Mouse (Mus musculus): ENCODE results near the gene Itga8. TPM values are rescaled to one million over a fixed set of nuclear protein-coding genes. Genes with fewer than 3 reads are reported as not detected.

Gene Itga8
- 8.1 and 8.9 TPM in 2 replicates for polyA plus RNA-seq (2014; fragmentation: Nextera tagmentation; extraction: Ambion mirVana)

DNA sequence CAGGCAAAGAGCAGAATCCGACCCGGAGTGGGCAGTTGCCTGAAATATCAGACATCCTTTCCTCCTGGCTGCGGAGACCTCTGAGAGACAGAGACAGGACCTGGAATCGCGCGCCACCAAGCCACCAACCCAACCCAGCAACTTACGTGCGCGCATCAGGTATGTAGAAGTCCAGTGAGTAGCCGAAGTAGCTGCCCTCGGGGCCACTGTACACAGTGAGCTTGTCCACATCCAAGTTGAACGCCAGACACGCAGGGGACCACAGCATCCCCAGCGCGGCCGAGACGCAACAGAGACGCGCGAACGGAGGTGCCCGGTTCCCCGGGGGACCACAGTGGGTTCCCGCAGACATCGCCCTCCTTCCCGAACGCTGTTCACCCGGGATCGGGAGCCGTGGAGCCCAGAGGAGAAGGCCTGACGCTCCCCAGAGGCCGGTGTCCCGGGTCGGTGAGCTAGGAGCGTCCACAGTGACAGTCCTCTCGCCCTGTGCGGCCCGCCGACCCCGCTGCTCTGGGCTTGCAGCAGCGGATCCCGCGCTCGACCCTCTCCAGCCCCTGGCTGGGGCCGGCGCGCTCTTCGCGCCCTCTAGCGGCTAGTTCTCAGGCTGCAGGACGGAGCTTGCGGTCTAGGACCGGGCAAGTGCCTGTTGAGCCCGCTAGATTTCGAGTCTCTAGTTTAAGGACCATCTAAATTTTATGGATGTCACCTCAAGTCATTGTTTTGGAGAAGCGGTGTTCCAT is at the start of gene Itga8:
Gene Itga8, minus strand, starts transcription at position 492 of the 740 bp plus-strand sequence.
- Histone ChIP-seq H3K36me3 (ENCODE audit: control insufficient read depth, insufficient read depth, low read length) (no peaks in the 10 kb centered on the region), H3K9me3 (ENCODE audit: control insufficient read depth, low read length) (no peaks in the 10 kb centered on the region), H3K27ac (ENCODE audit: low read depth, low read length) (0 out of 2 replicates have a peak within 1 kb of the TSS, but pooled peaks have one; percentile 13), H3K4me1 (replicated peaks; ENCODE audit: control insufficient read depth, insufficient read depth, low read length) (no peaks in the 10 kb centered on the region), H3K4me2 (peak within 1 kb of the TSS; percentile 96), H3K27me3 (replicated peaks; ENCODE audit: control insufficient read depth, insufficient read depth, low read length) (peaks cover 20% of the 10 kb centered on the region), H3K9ac (ENCODE audit: low read depth, low read length) (peak within 1 kb of the TSS; percentile 62), H3K4me3 (ENCODE audit: low read depth, low read length) (peak within 1 kb of the TSS; percentile 68)
- peak; percentile 82 for DNase-seq (ENCODE audit: low spot score)
- 2% methylated on average over 54 of the region's 56 CpGs for WGBS
- ATAC-seq (replicated peaks; ENCODE audit: low FRiP score), result peak; percentile 94

GRCm38 (mm10) chr2:12348914-12349313 is 47.2 kb upstream of the Itga8 start:
- no peak overlapping the region for H3K4me3 ChIP-seq (ENCODE audit: low read depth, low read length)
- H3K27me3 ChIP-seq (replicated peaks; ENCODE audit: control insufficient read depth, insufficient read depth, low read length), result no peaks in the 10 kb centered on the region
- no peak overlapping the region for H3K9ac ChIP-seq (ENCODE audit: low read depth, low read length)
- 69% methylated on average over 2 of the region's 2 CpGs for WGBS
- H3K36me3 ChIP-seq (ENCODE audit: control insufficient read depth, insufficient read depth, low read length), result peaks cover 2% of the 10 kb centered on the region; the same call in 1 of the 2 replicates
- H3K9me3 ChIP-seq (ENCODE audit: control insufficient read depth, low read length), result no peaks in the 10 kb centered on the region
- H3K4me1 ChIP-seq (replicated peaks; ENCODE audit: control insufficient read depth, insufficient read depth, low read length), result no peaks in the 10 kb centered on the region
- ATAC-seq (replicated peaks; ENCODE audit: low FRiP score), result no peak
- no peak overlapping the region for H3K4me2 ChIP-seq
- no peak for DNase-seq (ENCODE audit: low spot score)
- no peak overlapping the region for H3K27ac ChIP-seq (ENCODE audit: low read depth, low read length)

- Histone ChIP-seq H3K4me1 (replicated peaks; ENCODE audit: control insufficient read depth, insufficient read depth, low read length) (0 out of 2 replicates have a peak, but pooled peaks cover 3% of the 10 kb centered on the region), H3K36me3 (ENCODE audit: control insufficient read depth, insufficient read depth, low read length) (no peaks in the 10 kb centered on the region), H3K27ac (ENCODE audit: low read depth, low read length) (no peak overlapping the region), H3K9me3 (ENCODE audit: control insufficient read depth, low read length) (no peaks in the 10 kb centered on the region), H3K9ac (ENCODE audit: low read depth, low read length) (no peak overlapping the region), H3K27me3 (replicated peaks; ENCODE audit: control insufficient read depth, insufficient read depth, low read length) (no peaks in the 10 kb centered on the region), H3K4me3 (ENCODE audit: low read depth, low read length) (no peak overlapping the region), H3K4me2 (no peak overlapping the region)
- 70% methylated on average over 2 of the region's 2 CpGs for WGBS
- no peak for DNase-seq (ENCODE audit: low spot score)
- no peak for ATAC-seq (replicated peaks; ENCODE audit: low FRiP score)
Measured at GRCm38 (mm10) chr2:12331962-12332361, 30.2 kb upstream of the Itga8 start.

GRCm38 (mm10) chr2:12329620-12330019 is 27.9 kb upstream of the Itga8 start:
- Histone ChIP-seq H3K4me1 (replicated peaks; ENCODE audit: control insufficient read depth, insufficient read depth, low read length) (0 out of 2 replicates have a peak, but pooled peaks cover 3% of the 10 kb centered on the region), H3K27me3 (replicated peaks; ENCODE audit: control insufficient read depth, insufficient read depth, low read length) (no peaks in the 10 kb centered on the region), H3K9ac (ENCODE audit: low read depth, low read length) (no peak overlapping the region), H3K9me3 (ENCODE audit: control insufficient read depth, low read length) (no peaks in the 10 kb centered on the region), H3K4me2 (no peak overlapping the region), H3K27ac (ENCODE audit: low read depth, low read length) (no peak overlapping the region), H3K4me3 (ENCODE audit: low read depth, low read length) (no peak overlapping the region), H3K36me3 (ENCODE audit: control insufficient read depth, insufficient read depth, low read length) (no peaks in the 10 kb centered on the region)
- ATAC-seq (replicated peaks; ENCODE audit: low FRiP score), result no peak
- DNase-seq (ENCODE audit: low spot score), result no peak
- WGBS, result 72% methylated on average over 2 of the region's 2 CpGs

- DNase-seq (ENCODE audit: low spot score) (no peak), ATAC-seq (replicated peaks; ENCODE audit: low FRiP score) (no peak)
- no peaks in the 10 kb centered on the region for H3K9me3 ChIP-seq (ENCODE audit: control insufficient read depth, low read length)
- H3K27me3 ChIP-seq (replicated peaks; ENCODE audit: control insufficient read depth, insufficient read depth, low read length), result no peaks in the 10 kb centered on the region
- no peak overlapping the region for H3K4me3 ChIP-seq (ENCODE audit: low read depth, low read length)
- H3K4me2 ChIP-seq, result no peak overlapping the region
- H3K4me1 ChIP-seq (replicated peaks; ENCODE audit: control insufficient read depth, insufficient read depth, low read length), result 0 out of 2 replicates have a peak, but pooled peaks cover 3% of the 10 kb centered on the region
- no peak overlapping the region for H3K9ac ChIP-seq (ENCODE audit: low read depth, low read length)
- H3K27ac ChIP-seq (ENCODE audit: low read depth, low read length), result no peak overlapping the region
- no peaks in the 10 kb centered on the region for H3K36me3 ChIP-seq (ENCODE audit: control insufficient read depth, insufficient read depth, low read length)
- 56% methylated on average over 5 of the region's 5 CpGs for WGBS
Measured at GRCm38 (mm10) chr2:12329068-12329407, 27.3 kb upstream of the Itga8 start.

DNA sequence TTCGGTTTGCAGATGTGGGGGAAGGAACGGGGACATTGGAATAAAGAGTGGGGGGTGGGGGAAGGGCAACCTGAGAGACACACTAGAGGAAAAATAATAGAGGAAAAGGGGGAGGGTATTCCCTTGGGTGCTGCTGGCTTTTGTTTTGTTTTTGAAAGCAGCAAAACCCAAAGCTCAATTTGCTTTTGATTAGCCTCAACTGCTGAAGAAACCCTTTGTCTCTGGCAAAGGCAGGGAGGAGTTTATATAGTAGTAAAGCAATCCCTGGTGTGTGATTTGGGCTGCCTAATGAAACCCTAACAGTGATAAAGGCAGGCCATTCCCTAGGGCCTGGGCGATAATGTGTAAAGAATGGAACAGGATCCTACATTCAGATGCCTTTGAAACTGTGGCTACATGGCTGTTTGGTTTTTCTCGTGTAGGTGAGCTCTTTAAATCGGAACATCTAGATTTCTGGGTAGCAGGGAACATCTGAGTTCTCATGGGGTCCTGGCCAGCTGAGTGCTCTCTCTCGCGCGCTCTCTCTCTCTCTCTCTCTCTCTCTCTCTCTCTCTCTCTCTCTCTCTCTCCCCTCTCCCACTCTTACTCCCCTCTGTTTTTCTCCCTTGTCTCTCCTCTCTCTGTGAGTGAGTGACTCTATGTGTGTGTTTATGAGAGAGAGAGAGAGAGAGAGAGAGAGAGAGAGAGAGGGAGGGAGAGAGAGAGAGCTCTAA is 26.8 kb upstream of the Itga8 start:
- WGBS, result 55% methylated on average over 8 of the region's 8 CpGs
- no peak overlapping the region for H3K27ac ChIP-seq (ENCODE audit: low read depth, low read length)
- DNase-seq (ENCODE audit: low spot score) (no peak), ATAC-seq (replicated peaks; ENCODE audit: low FRiP score) (no peak)
- no peak overlapping the region for H3K9ac ChIP-seq (ENCODE audit: low read depth, low read length)
- no peak overlapping the region for H3K4me3 ChIP-seq (ENCODE audit: low read depth, low read length)
- H3K9me3 ChIP-seq (ENCODE audit: control insufficient read depth, low read length), result no peaks in the 10 kb centered on the region
- H3K4me1 ChIP-seq (replicated peaks; ENCODE audit: control insufficient read depth, insufficient read depth, low read length), result 0 out of 2 replicates have a peak, but pooled peaks cover 3% of the 10 kb centered on the region
- no peaks in the 10 kb centered on the region for H3K36me3 ChIP-seq (ENCODE audit: control insufficient read depth, insufficient read depth, low read length)
- peak overlapping the region; percentile 68; the same call in 1 of the 2 replicates for H3K4me2 ChIP-seq
- no peaks in the 10 kb centered on the region for H3K27me3 ChIP-seq (replicated peaks; ENCODE audit: control insufficient read depth, insufficient read depth, low read length)

- Histone ChIP-seq H3K27ac (ENCODE audit: low read depth, low read length) (no peak overlapping the region), H3K9ac (ENCODE audit: low read depth, low read length) (no peak overlapping the region), H3K4me2 (peak overlapping the region; percentile 68), H3K4me1 (replicated peaks; ENCODE audit: control insufficient read depth, insufficient read depth, low read length) (0 out of 2 replicates have a peak, but pooled peaks cover 3% of the 10 kb centered on the region), H3K4me3 (ENCODE audit: low read depth, low read length) (peak overlapping the region; percentile 47), H3K9me3 (ENCODE audit: control insufficient read depth, low read length) (no peaks in the 10 kb centered on the region), H3K36me3 (ENCODE audit: control insufficient read depth, insufficient read depth, low read length) (no peaks in the 10 kb centered on the region), H3K27me3 (replicated peaks; ENCODE audit: control insufficient read depth, insufficient read depth, low read length) (no peaks in the 10 kb centered on the region)
- ATAC-seq (replicated peaks; ENCODE audit: low FRiP score), result peak; percentile 44
- 35% methylated on average over 11 of the region's 11 CpGs for whole genome bisulfite sequencing
- DNase-seq (ENCODE audit: low spot score), result no peak
Measured at GRCm38 (mm10) chr2:12327691-12328354, 26.1 kb upstream of the Itga8 start.

DNA sequence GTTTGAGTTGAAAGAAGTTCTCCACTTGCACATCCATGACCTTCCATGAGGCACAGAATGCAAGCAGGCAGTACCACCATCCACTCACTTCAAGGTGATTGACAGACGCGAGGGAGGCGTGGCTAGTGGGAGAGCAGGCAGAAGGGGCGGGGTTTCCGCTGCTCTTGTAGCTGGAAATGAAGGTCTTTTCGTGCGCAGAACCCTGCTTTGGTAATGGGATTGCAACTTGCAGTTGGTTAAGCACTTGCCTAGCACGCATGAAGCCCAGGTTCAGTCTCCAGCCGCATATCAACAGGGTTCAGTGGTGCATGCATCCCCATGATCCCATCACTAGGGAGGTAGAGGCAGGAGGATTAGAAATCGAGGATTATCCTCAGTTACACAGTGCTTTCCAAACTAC is 25.5 kb upstream of the Itga8 start:
- Histone ChIP-seq H3K36me3 (ENCODE audit: control insufficient read depth, insufficient read depth, low read length) (no peaks in the 10 kb centered on the region), H3K4me3 (ENCODE audit: low read depth, low read length) (peak overlapping the region; percentile 47), H3K27me3 (replicated peaks; ENCODE audit: control insufficient read depth, insufficient read depth, low read length) (no peaks in the 10 kb centered on the region), H3K4me2 (peak overlapping the region; percentile 68), H3K9ac (ENCODE audit: low read depth, low read length) (no peak overlapping the region), H3K9me3 (ENCODE audit: control insufficient read depth, low read length) (no peaks in the 10 kb centered on the region), H3K4me1 (replicated peaks; ENCODE audit: control insufficient read depth, insufficient read depth, low read length) (0 out of 2 replicates have a peak, but pooled peaks cover 3% of the 10 kb centered on the region), H3K27ac (ENCODE audit: low read depth, low read length) (no peak overlapping the region)
- DNase-seq (ENCODE audit: low spot score) (peak; percentile 45), ATAC-seq (replicated peaks; ENCODE audit: low FRiP score) (peak; percentile 82)
- 7% methylated on average over 10 of the region's 10 CpGs for WGBS

Measured in liver, embryonic 11.5 days (tissue).